Comparison of ENCODE assay signal across 19 mouse cellular contexts in genomic region chr12:88726755-88727154, GRCm38 (mm10). TPM values are rescaled to one million over a fixed set of nuclear protein-coding genes. Genes with fewer than 3 reads are reported as not detected.
DNase-seq lines count a peak whose midpoint lies in the region; ATAC-seq lines count a peak whose summit lies in the region.
"Had no signal": no experiment of that assay in that cellular context is flagged by ENCODE, and none has a peak within 500 bp of the region (broad histone marks: within the 10 kb centered on the region; RNA-seq: fewer than 3 reads in every experiment).

No protein-coding gene starts in this region.

- no peak for DNase-seq in hindbrain, embryonic 11.5 days (ENCODE audit: low spot score)
- DNase-seq in hindbrain, embryonic 10.5 days (ENCODE audit: low spot score) = no peak
- no peak for DNase-seq in kidney, adult 11 months
- DNase-seq in embryo, embryonic 9.5 days (ENCODE audit: extremely low spot score) = no peak
- DNase-seq in gastrocnemius, postnatal 10 days = no peak
- DNase-seq: cerebellum, adult 2 months; kidney, adult 8-10 months; kidney, postnatal 4 days; layer of hippocampus, postnatal 36 days; liver, embryonic 13.5 days; right cerebral cortex, adult 18-20 months; thymus, adult 18-20 months had no signal

- WGBS in hindbrain, embryonic 11.5 days = 81% methylated on average over 6 of the region's 6 CpGs
- 84% methylated on average over 6 of the region's 6 CpGs for WGBS in hindbrain, embryonic 10.5 days
- WGBS in forebrain, embryonic 12.5 days = 73% methylated on average over 6 of the region's 6 CpGs
- 59% methylated on average over 6 of the region's 6 CpGs for WGBS in hindbrain, embryonic 15.5 days
- WGBS in neural tube, embryonic 14.5 days = 65% methylated on average over 6 of the region's 6 CpGs

- no peaks in the 10 kb centered on the region for H3K36me3 ChIP-seq in hindbrain, embryonic 11.5 days (ENCODE audit: control insufficient read depth, insufficient read depth, low read length)
- H3K36me3 ChIP-seq in hindbrain, embryonic 10.5 days = no peaks in the 10 kb centered on the region
- no peaks in the 10 kb centered on the region for H3K36me3 ChIP-seq in forebrain, embryonic 12.5 days (replicated peaks)
- H3K36me3 ChIP-seq in hindbrain, embryonic 15.5 days = no peaks in the 10 kb centered on the region
- H3K36me3 ChIP-seq in neural tube, embryonic 14.5 days (ENCODE audit: control insufficient read depth, insufficient read depth, low read length) = no peaks in the 10 kb centered on the region
- H3K36me3 ChIP-seq: heart, embryonic 15.5 days; limb, embryonic 10.5 days; liver, embryonic 13.5 days had no signal

- no peak overlapping the region; the same call in 1 of the 2 replicates for H3K4me3 ChIP-seq in hindbrain, embryonic 11.5 days (ENCODE audit: low read depth, low read length)
- no peak overlapping the region for H3K4me3 ChIP-seq in hindbrain, embryonic 10.5 days
- peak overlapping the region; percentile 46 for H3K4me3 ChIP-seq in forebrain, embryonic 12.5 days (replicated peaks)
- peak overlapping the region; percentile 56 for H3K4me3 ChIP-seq in hindbrain, embryonic 15.5 days
- H3K4me3 ChIP-seq in neural tube, embryonic 14.5 days (ENCODE audit: low read depth, low read length) = peak overlapping the region; percentile 48
- H3K4me3 ChIP-seq: heart, embryonic 15.5 days; limb, embryonic 10.5 days; liver, embryonic 13.5 days had no signal

- no peak overlapping the region for H3K4me2 ChIP-seq in hindbrain, embryonic 11.5 days (replicated peaks; ENCODE audit: low read depth, low read length)
- peak overlapping the region; percentile 57 for H3K4me2 ChIP-seq in forebrain, embryonic 12.5 days
- peak overlapping the region; percentile 64 for H3K4me2 ChIP-seq in hindbrain, embryonic 15.5 days
- H3K4me2 ChIP-seq in neural tube, embryonic 14.5 days (ENCODE audit: low read depth, low read length) = peak overlapping the region; percentile 56
- H3K4me2 ChIP-seq: heart, embryonic 15.5 days; liver, embryonic 13.5 days had no signal

- no peak overlapping the region for H3K9ac ChIP-seq in hindbrain, embryonic 11.5 days (ENCODE audit: low read depth, low read length)
- H3K9ac ChIP-seq in forebrain, embryonic 12.5 days = peak overlapping the region; percentile 47; the same call in 1 of the 2 replicates
- peak overlapping the region; percentile 51 for H3K9ac ChIP-seq in hindbrain, embryonic 15.5 days
- peak overlapping the region; percentile 50 for H3K9ac ChIP-seq in neural tube, embryonic 14.5 days (replicated peaks; ENCODE audit: low read depth, low read length)
- H3K9ac ChIP-seq: heart, embryonic 15.5 days; liver, embryonic 13.5 days had no signal

- H3K27me3 ChIP-seq in hindbrain, embryonic 11.5 days (ENCODE audit: control insufficient read depth, insufficient read depth, low read length) = no peaks in the 10 kb centered on the region
- no peaks in the 10 kb centered on the region for H3K27me3 ChIP-seq in hindbrain, embryonic 10.5 days (ENCODE audit: insufficient read depth, poor library complexity, severe bottlenecking)
- no peaks in the 10 kb centered on the region; the same call in 1 of the 2 replicates for H3K27me3 ChIP-seq in forebrain, embryonic 12.5 days
- H3K27me3 ChIP-seq in hindbrain, embryonic 15.5 days = no peaks in the 10 kb centered on the region
- H3K27me3 ChIP-seq in neural tube, embryonic 14.5 days (ENCODE audit: control insufficient read depth, insufficient read depth, low read length) = no peaks in the 10 kb centered on the region
- H3K27me3 ChIP-seq: heart, embryonic 15.5 days; liver, embryonic 13.5 days had no signal

- no peaks in the 10 kb centered on the region for H3K9me3 ChIP-seq in hindbrain, embryonic 11.5 days (ENCODE audit: control insufficient read depth, low read length)
- H3K9me3 ChIP-seq in hindbrain, embryonic 10.5 days = no peaks in the 10 kb centered on the region
- no peaks in the 10 kb centered on the region for H3K9me3 ChIP-seq in forebrain, embryonic 12.5 days
- H3K9me3 ChIP-seq in hindbrain, embryonic 15.5 days = no peaks in the 10 kb centered on the region
- H3K9me3 ChIP-seq in neural tube, embryonic 14.5 days (ENCODE audit: control insufficient read depth, low read length) = no peaks in the 10 kb centered on the region
- H3K9me3 ChIP-seq: heart, embryonic 15.5 days; limb, embryonic 10.5 days; liver, embryonic 13.5 days had no signal

- H3K27ac ChIP-seq in hindbrain, embryonic 11.5 days (ENCODE audit: low read depth, low read length) = peak overlapping the region; percentile 58; the same call in 1 of the 2 replicates
- no peak overlapping the region for H3K27ac ChIP-seq in hindbrain, embryonic 10.5 days
- H3K27ac ChIP-seq in forebrain, embryonic 12.5 days = peak overlapping the region; percentile 70; the same call in 1 of the 2 replicates
- peak overlapping the region; percentile 84 for H3K27ac ChIP-seq in hindbrain, embryonic 15.5 days (replicated peaks)
- peak overlapping the region; percentile 88 for H3K27ac ChIP-seq in neural tube, embryonic 14.5 days (ENCODE audit: low read depth, low read length)
- H3K27ac ChIP-seq: heart, embryonic 15.5 days; limb, embryonic 10.5 days; liver, embryonic 13.5 days had no signal

- no peaks in the 10 kb centered on the region for H3K4me1 ChIP-seq in hindbrain, embryonic 11.5 days (replicated peaks; ENCODE audit: control insufficient read depth, insufficient read depth, low read length)
- H3K4me1 ChIP-seq in hindbrain, embryonic 10.5 days (replicated peaks) = peaks cover 10% of the 10 kb centered on the region; the same call in 1 of the 2 replicates
- peaks cover 7% of the 10 kb centered on the region; the same call in 1 of the 2 replicates for H3K4me1 ChIP-seq in forebrain, embryonic 12.5 days
- H3K4me1 ChIP-seq in hindbrain, embryonic 15.5 days (replicated peaks) = peaks cover 16% of the 10 kb centered on the region
- H3K4me1 ChIP-seq in neural tube, embryonic 14.5 days (ENCODE audit: control insufficient read depth, insufficient read depth, low read length) = no peaks in the 10 kb centered on the region
- H3K4me1 ChIP-seq: limb, embryonic 10.5 days; liver, embryonic 13.5 days had no signal

- ATAC-seq in hindbrain, embryonic 11.5 days (ENCODE audit: low FRiP score) = peak; percentile 51; the same call in 1 of the 2 replicates
- ATAC-seq in forebrain, embryonic 12.5 days (ENCODE audit: low FRiP score) = no peak
- 0 out of 2 replicates have a peak, but pooled peaks have one; percentile 21 for ATAC-seq in hindbrain, embryonic 15.5 days (ENCODE audit: low FRiP score, low read depth)
- ATAC-seq in neural tube, embryonic 14.5 days (ENCODE audit: low read depth) = peak; percentile 57
- ATAC-seq: activated CD4-positive, CD25-positive, alpha-beta regulatory T cell, adult 4 months had no signal

RNA-seq across cellular contexts. Expression of gene Nrxn3, which starts 4.1 kb away (rescaled TPM):
- 27.7 and 52.4 TPM in 2 replicates for polyA plus RNA-seq in hindbrain, embryonic 11.5 days (2014; fragmentation: Nextera tagmentation; extraction: Ambion mirVana)
- polyA plus RNA-seq in hindbrain, embryonic 10.5 days (2016; fragmentation: Nextera tagmentation; extraction: Ambion mirVana) = 5.6 and 23.5 TPM in 2 replicates
- polyA plus RNA-seq in forebrain, embryonic 12.5 days (2016; fragmentation: Nextera tagmentation; extraction: Ambion mirVana) = 62.2 and 71.1 TPM in 2 replicates
- polyA plus RNA-seq in hindbrain, embryonic 15.5 days (2015; fragmentation: Nextera tagmentation; extraction: Ambion mirVana) = 79.9 and 94.1 TPM in 2 replicates
- polyA plus RNA-seq in neural tube, embryonic 14.5 days (2014; fragmentation: Nextera tagmentation; extraction: Ambion mirVana) = 118 and 159 TPM in 2 replicates
- total RNA-seq in gastrocnemius, postnatal 10 days (2021) = 1 to 10 TPM in 1 of 2 experiments, under 1 TPM in 1; 0.92 to 1.4 TPM
- total RNA-seq: megakaryocyte, adult 5-6 weeks had no signal

Comparison
In these comparisons a context has a peak if more than half of its experiments do, and no peak if none do; other contexts are left out.
1. H3K4me3 ChIP-seq: peak in forebrain, embryonic 12.5 days (single experiment), hindbrain, embryonic 15.5 days (single experiment) and neural tube, embryonic 14.5 days (single experiment); none in hindbrain, embryonic 11.5 days (single experiment) and hindbrain, embryonic 10.5 days (single experiment).